Comparison of ENCODE assay signal across 8 mouse cellular contexts in the genomic region with DNA sequence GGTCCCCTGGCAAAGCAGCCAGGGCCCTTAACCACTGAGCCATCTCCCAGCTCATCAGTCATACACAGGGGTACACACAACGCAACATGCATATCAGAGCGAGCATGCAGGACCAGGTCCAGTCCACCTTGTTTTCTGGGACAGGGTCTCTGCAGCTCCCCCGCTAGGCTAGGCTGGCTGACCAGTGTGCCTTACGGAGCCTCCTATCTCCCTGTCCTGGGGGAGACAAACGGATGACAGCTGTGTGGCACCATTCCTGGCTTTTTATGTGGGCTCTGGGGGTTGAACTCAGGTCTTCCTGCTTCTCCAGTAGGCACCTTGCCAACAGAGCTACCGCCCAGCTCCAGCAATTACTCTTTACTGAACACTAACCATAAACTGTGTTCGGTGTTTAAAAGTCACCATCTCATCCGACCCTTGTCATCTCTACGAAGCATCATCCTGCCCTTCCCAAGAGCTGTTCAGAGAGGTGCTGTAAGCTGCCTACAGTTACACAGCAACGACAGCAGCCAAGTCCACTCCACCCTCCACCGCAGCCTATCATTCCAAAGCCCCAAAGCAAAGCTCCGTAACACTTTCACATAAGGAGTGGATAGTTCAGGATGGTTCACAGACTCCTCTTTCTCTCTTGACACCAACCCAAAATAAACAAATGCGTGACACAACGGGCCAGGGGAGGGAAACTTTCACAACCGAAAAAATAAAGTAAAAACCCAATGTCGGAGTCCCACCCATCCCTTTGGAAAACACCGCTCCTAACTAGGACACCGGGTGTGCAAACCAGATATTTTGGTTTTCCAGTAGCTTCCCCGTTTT. TPM values are rescaled to one million over a fixed set of nuclear protein-coding genes. Genes with fewer than 3 reads are reported as not detected.
A peak's percentile ranks its signal among the peaks of the same experiment; 100 is the strongest.
DNase-seq lines count a peak whose midpoint lies in the region; ATAC-seq and TF ChIP-seq lines count a peak whose summit lies in the region.
"Had no signal": no experiment of that assay in that cellular context is flagged by ENCODE, and none has a peak within 500 bp of the region (broad histone marks: within the 10 kb centered on the region; RNA-seq: fewer than 3 reads in every experiment).

No protein-coding gene starts in this region.

- H3K9me3 ChIP-seq in kidney, postnatal 0 days (replicated peaks; ENCODE audit: low read length) = no peaks in the 10 kb centered on the region
- no peaks in the 10 kb centered on the region for H3K9me3 ChIP-seq in heart, postnatal 0 days (replicated peaks; ENCODE audit: control insufficient read depth, low read length)
- no peaks in the 10 kb centered on the region for H3K9me3 ChIP-seq in midbrain, embryonic 16.5 days (replicated peaks; ENCODE audit: control insufficient read depth, low read length, poor library complexity, severe bottlenecking)

- DNase-seq in kidney, postnatal 0 days (ENCODE audit: low spot score) = no peak
- no peak for DNase-seq in kidney, postnatal 10 days
- DNase-seq in cerebellum, postnatal 10 days = peak; percentile 56 to 65
- peak; percentile 31 for DNase-seq in heart, postnatal 0 days (ENCODE audit: low spot score)
- DNase-seq in thymus, postnatal 4 days = no peak
- no peak for DNase-seq in urinary bladder, adult 2 months (ENCODE audit: low spot score)
- DNase-seq: right cerebral cortex, postnatal 14 days had no signal

- H3K9ac ChIP-seq in kidney, postnatal 0 days (ENCODE audit: low read depth, low read length) = no peak overlapping the region
- peak overlapping the region; percentile 42 for H3K9ac ChIP-seq in heart, postnatal 0 days (replicated peaks; ENCODE audit: low read depth, low read length)
- peak overlapping the region; percentile 7; the same call in 1 of the 2 replicates for H3K9ac ChIP-seq in midbrain, embryonic 16.5 days (ENCODE audit: low read depth, low read length)

- H3K4me1 ChIP-seq in kidney, postnatal 0 days (replicated peaks; ENCODE audit: insufficient read depth, low read length) = peaks cover 42% of the 10 kb centered on the region
- H3K4me1 ChIP-seq in heart, postnatal 0 days (ENCODE audit: control insufficient read depth, insufficient read depth) = peaks cover 60% of the 10 kb centered on the region
- peaks cover 37% of the 10 kb centered on the region for H3K4me1 ChIP-seq in midbrain, embryonic 16.5 days (ENCODE audit: control insufficient read depth, insufficient read depth, low read length)

- no peak for TF ChIP-seq CTCF in kidney, postnatal 0 days (IDR thresholded peaks at IDR 0.05; ENCODE audit: low read depth)
- no peak for TF ChIP-seq CTCF in heart, postnatal 0 days (IDR thresholded peaks at IDR 0.05; ENCODE audit: low read depth)

- no peak overlapping the region for H3K4me3 ChIP-seq in kidney, postnatal 0 days (replicated peaks; ENCODE audit: low read depth, low read length)
- peak overlapping the region; percentile 97 for H3K4me3 ChIP-seq in heart, postnatal 0 days (ENCODE audit: low read depth, low read length)
- H3K4me3 ChIP-seq in midbrain, embryonic 16.5 days (ENCODE audit: low read depth, low read length) = peak overlapping the region; percentile 85

- no peaks in the 10 kb centered on the region for H3K36me3 ChIP-seq in kidney, postnatal 0 days (ENCODE audit: insufficient read depth, low read length)
- no peaks in the 10 kb centered on the region for H3K36me3 ChIP-seq in heart, postnatal 0 days (replicated peaks; ENCODE audit: control insufficient read depth, insufficient read depth, low read length)
- H3K36me3 ChIP-seq in midbrain, embryonic 16.5 days (ENCODE audit: control insufficient read depth, insufficient read depth, low read length) = no peaks in the 10 kb centered on the region

- no peak for ATAC-seq in kidney, postnatal 0 days (replicated peaks; ENCODE audit: low FRiP score, low read depth)
- no peak for ATAC-seq in heart, postnatal 0 days (ENCODE audit: insufficient read depth, low read depth)
- no peak for ATAC-seq in midbrain, embryonic 16.5 days

- H3K27ac ChIP-seq in kidney, postnatal 0 days = no peak overlapping the region
- peak overlapping the region; percentile 98 for H3K27ac ChIP-seq in heart, postnatal 0 days (ENCODE audit: low read depth)
- peak overlapping the region; percentile 92; the same call in 1 of the 2 replicates for H3K27ac ChIP-seq in midbrain, embryonic 16.5 days (ENCODE audit: low read length)

- H3K27me3 ChIP-seq in kidney, postnatal 0 days (ENCODE audit: insufficient read depth, low read length) = no peaks in the 10 kb centered on the region
- H3K27me3 ChIP-seq in heart, postnatal 0 days (ENCODE audit: control insufficient read depth, insufficient read depth, low read length) = no peaks in the 10 kb centered on the region
- H3K27me3 ChIP-seq in midbrain, embryonic 16.5 days (ENCODE audit: control insufficient read depth, insufficient read depth, low read depth, low read length) = no peaks in the 10 kb centered on the region

- TF ChIP-seq EP300 in heart, postnatal 0 days (IDR thresholded peaks at IDR 0.05; ENCODE audit: low read depth) = no peak

- peak overlapping the region; percentile 10; the same call in 1 of the 2 replicates for H3K4me2 ChIP-seq in kidney, postnatal 0 days (ENCODE audit: low read length)
- peak overlapping the region; percentile 95 for H3K4me2 ChIP-seq in heart, postnatal 0 days (ENCODE audit: low read depth, low read length)
- peak overlapping the region; percentile 78 for H3K4me2 ChIP-seq in midbrain, embryonic 16.5 days (ENCODE audit: low read length)

- WGBS in kidney, postnatal 0 days = 62% methylated on average over 19 of the region's 19 CpGs
- 50% methylated on average over 19 of the region's 19 CpGs for WGBS in heart, postnatal 0 days
- 81% methylated on average over 19 of the region's 19 CpGs for WGBS in midbrain, embryonic 16.5 days

RNA-seq across cellular contexts. Expression of a gene that starts 2.6 kb away (rescaled TPM):
- 30.7 and 31.7 TPM in 2 replicates for polyA plus RNA-seq in kidney, postnatal 0 days (2015; fragmentation: Nextera tagmentation; extraction: Ambion mirVana)
- total RNA-seq in heart, postnatal 0 days (2014; rRNA removed; ENCODE audit: low replicate concordance) = 51.4 and 59.6 TPM in 2 replicates
- polyA plus RNA-seq in heart, postnatal 0 days (2015; fragmentation: Nextera tagmentation; extraction: Ambion mirVana) = 44.5 and 55.7 TPM in 2 replicates
- polyA plus RNA-seq in midbrain, embryonic 16.5 days (2015; fragmentation: Nextera tagmentation; extraction: Ambion mirVana) = 59.5 and 62.0 TPM in 2 replicates
- 34.2 and 38.8 TPM in 2 replicates for polyA plus RNA-seq in urinary bladder, adult 2 months (2012; rRNA removed)

RNA-seq across cellular contexts. Expression of a gene that starts 56.0 kb away (rescaled TPM):
- polyA plus RNA-seq in kidney, postnatal 0 days (2015; fragmentation: Nextera tagmentation; extraction: Ambion mirVana) = 24.8 and 28.4 TPM in 2 replicates
- 16.3 and 29.2 TPM in 2 replicates for total RNA-seq in heart, postnatal 0 days (2014; rRNA removed; ENCODE audit: low replicate concordance)
- polyA plus RNA-seq in heart, postnatal 0 days (2015; fragmentation: Nextera tagmentation; extraction: Ambion mirVana) = 9.3 and 11.9 TPM in 2 replicates
- polyA plus RNA-seq in midbrain, embryonic 16.5 days (2015; fragmentation: Nextera tagmentation; extraction: Ambion mirVana) = 33.5 and 34.3 TPM in 2 replicates
- 53.9 and 54.0 TPM in 2 replicates for polyA plus RNA-seq in urinary bladder, adult 2 months (2012; rRNA removed)

Comparison
In these comparisons a context has a peak if more than half of its experiments do, and no peak if none do; other contexts are left out.
1. DNase-seq: peak in cerebellum, postnatal 10 days (2 of 2) and heart, postnatal 0 days (single experiment); none in kidney, postnatal 0 days (single experiment), kidney, postnatal 10 days (single experiment), thymus, postnatal 4 days (single experiment) and urinary bladder, adult 2 months (single experiment).
2. H3K4me2 ChIP-seq: peak in every context shown above with its lines; median percentile 95 in heart, postnatal 0 days; 78 in midbrain, embryonic 16.5 days; 10 in kidney, postnatal 0 days.